Mouse (Mus musculus) MEL (cell line): Measurements from ENCODE around the gene Hmx2. TPM values are rescaled to one million over a fixed set of nuclear protein-coding genes. Genes with fewer than 3 reads are reported as not detected.

ENCODE experiments used
- DNase-seq: peaks from one replicate; pipeline ENCODE4 v3.0.0; 2011; ENCODE audit warnings: low read depth, low spot score
- H3K27ac ChIP-seq: 2 replicates; pipeline ENCODE4 v1.5.1; 2012; ENCODE audit warnings: low read depth, mild to moderate bottlenecking, control low read depth, low read length, moderate library complexity; ENCODE audit not compliant: control insufficient read depth
- H3K27me3 ChIP-seq, 2 experiments: fragments of 150-350 bp in 1 of 2; sonication (generic) in 1 of 2; 2 replicates each; pipeline ENCODE4 v1.6.1; 2012; ENCODE audit warnings: low read length in 2 of 2, mild to moderate bottlenecking in 2 of 2, improper control_type of control experiment in 1 of 2, moderate library complexity in 1 of 2; ENCODE audit not compliant: insufficient read depth in 2 of 2, control insufficient read depth in 1 of 2
- H3K36me3 ChIP-seq, 2 experiments: 2 replicates each; pipeline ENCODE4 v1.6.1; 2012 to 2014; ENCODE audit warnings: low read length in 2 of 2, improper control_type of control experiment in 1 of 2, inconsistent platforms in 1 of 2, mild to moderate bottlenecking in 1 of 2; ENCODE audit not compliant: insufficient read depth in 2 of 2, control insufficient read depth in 1 of 2
- H3K4me1 ChIP-seq, 2 experiments: fragments of 150-350 bp in 1 of 2; sonication (generic) in 1 of 2; 2 replicates each; pipeline ENCODE4 v1.6.1; 2012; ENCODE audit warnings: low read length in 2 of 2, improper control_type of control experiment in 1 of 2, mild to moderate bottlenecking in 1 of 2; ENCODE audit not compliant: insufficient read depth in 2 of 2, control insufficient read depth in 1 of 2
- H3K4me3 ChIP-seq, 2 experiments: fragments of 150-350 bp in 1 of 2; sonication (generic) in 1 of 2; 2 replicates each; pipeline ENCODE4 v1.5.1; 2012; ENCODE audit warnings: low read depth in 2 of 2, low read length in 2 of 2, mild to moderate bottlenecking in 2 of 2, moderate library complexity in 2 of 2, control low read depth in 1 of 2, improper control_type of control experiment in 1 of 2; ENCODE audit not compliant: control insufficient read depth in 1 of 2, insufficient read depth in 1 of 2
- H3K79me2 ChIP-seq: 2 replicates; pipeline ENCODE4 v1.6.1; 2012; ENCODE audit warnings: mild to moderate bottlenecking, low read length, moderate library complexity; ENCODE audit not compliant: control insufficient read depth, poor library complexity, insufficient read depth
- H3K9ac ChIP-seq: 2 replicates; pipeline ENCODE4 v1.6.1; 2012; ENCODE audit warnings: low read depth, mild to moderate bottlenecking, control low read depth, low read length, moderate library complexity; ENCODE audit not compliant: control insufficient read depth, poor library complexity, severe bottlenecking
- H3K9me3 ChIP-seq: fragments of 150-350 bp; sonication (generic); replicated peaks from 2 replicates; pipeline ENCODE4 v1.6.1; 2012; ENCODE audit warnings: mild to moderate bottlenecking, low read length, improper control_type of control experiment, moderate library complexity; ENCODE audit not compliant: insufficient read depth
- BHLHE40 ChIP-seq: IDR thresholded peaks from 2 replicates; pipeline ENCODE4 v1.6.1; 2012; ENCODE audit warnings: low read depth, mild to moderate bottlenecking, inconsistent platforms, low read length, improper control_type of control experiment, borderline replicate concordance
- E2F4 ChIP-seq: IDR thresholded peaks from 2 replicates; pipeline ENCODE4 v1.6.1; 2011; ENCODE audit warnings: low read depth, low read length, improper control_type of control experiment, borderline replicate concordance
- ELF1 ChIP-seq: IDR thresholded peaks from 2 replicates; pipeline ENCODE4 v1.6.1; 2014; ENCODE audit warnings: low read depth, mild to moderate bottlenecking, inconsistent platforms, low read length, improper control_type of control experiment, moderate library complexity
- EP300 ChIP-seq, 2 experiments: IDR thresholded peaks; 2 replicates each; pipeline ENCODE4 v1.6.1; 2011; ENCODE audit warnings: improper control_type of control experiment in 2 of 2, low read length in 2 of 2, low read depth in 1 of 2, mild to moderate bottlenecking in 1 of 2
- ETS1 ChIP-seq: IDR thresholded peaks from 2 replicates; pipeline ENCODE4 v1.6.1; 2012; ENCODE audit warnings: low read depth, mild to moderate bottlenecking, inconsistent platforms, low read length, improper control_type of control experiment, moderate library complexity
- GABPA ChIP-seq: IDR thresholded peaks from 2 replicates; pipeline ENCODE4 v1.6.1; 2012; ENCODE audit warnings: low read depth, mild to moderate bottlenecking, inconsistent platforms, low read length, improper control_type of control experiment, moderate library complexity
- MAX ChIP-seq: IDR thresholded peaks from 2 replicates; pipeline ENCODE4 v1.6.1; 2011; ENCODE audit warnings: low read length, improper control_type of control experiment
- MAZ ChIP-seq: IDR thresholded peaks from 2 replicates; pipeline ENCODE4 v1.6.1; 2012; ENCODE audit warnings: low read depth, mild to moderate bottlenecking, inconsistent platforms, low read length, improper control_type of control experiment
- MEF2A ChIP-seq: IDR thresholded peaks from 2 replicates; pipeline ENCODE4 v1.6.1; 2014; ENCODE audit warnings: low read depth, mild to moderate bottlenecking, inconsistent platforms, low read length, improper control_type of control experiment; ENCODE audit not compliant: poor library complexity, insufficient replicate concordance, severe bottlenecking; ENCODE audit errors: extremely low read depth
- MYB ChIP-seq: IDR thresholded peaks from 2 replicates; pipeline ENCODE4 v1.6.1; 2011; ENCODE audit warnings: mild to moderate bottlenecking, low read depth, low read length, improper control_type of control experiment
- MYC ChIP-seq: IDR thresholded peaks from 2 replicates; pipeline ENCODE4 v1.6.1; 2011; ENCODE audit warnings: low read depth, mild to moderate bottlenecking, low read length, improper control_type of control experiment, moderate library complexity
- NELFE ChIP-seq: IDR thresholded peaks from 2 replicates; pipeline ENCODE4 v1.6.1; 2011; ENCODE audit warnings: low read depth, low read length, improper control_type of control experiment
- RAD21 ChIP-seq: IDR thresholded peaks from 2 replicates; pipeline ENCODE4 v1.6.1; 2011; ENCODE audit warnings: mild to moderate bottlenecking, low read depth, low read length, improper control_type of control experiment
- SMC3 ChIP-seq: IDR thresholded peaks from 2 replicates; pipeline ENCODE4 v1.6.1; 2011; ENCODE audit warnings: low read depth, low read length, improper control_type of control experiment
- TBP ChIP-seq: IDR thresholded peaks from 2 replicates; pipeline ENCODE4 v1.8.0; 2011; ENCODE audit warnings: low read depth, low read length, improper control_type of control experiment
- TCF12 ChIP-seq: IDR thresholded peaks from 2 replicates; pipeline ENCODE4 v1.6.1; 2014; ENCODE audit warnings: low read depth, mild to moderate bottlenecking, inconsistent platforms, low read length, improper control_type of control experiment, moderate library complexity
- UBTF ChIP-seq: IDR thresholded peaks from 2 replicates; pipeline ENCODE4 v1.6.1; 2012; ENCODE audit warnings: low read depth, mild to moderate bottlenecking, inconsistent platforms, low read length, improper control_type of control experiment, moderate library complexity, borderline replicate concordance; ENCODE audit not compliant: insufficient read depth
- USF2 ChIP-seq, 2 experiments: IDR thresholded peaks; 2 replicates each; pipeline ENCODE4 v1.6.1; 2011 to 2012; ENCODE audit warnings: improper control_type of control experiment in 2 of 2, low read length in 2 of 2, borderline replicate concordance in 1 of 2, inconsistent platforms in 1 of 2, low read depth in 1 of 2, mild to moderate bottlenecking in 1 of 2; ENCODE audit not compliant: insufficient read depth in 1 of 2
- ZKSCAN1 ChIP-seq: IDR thresholded peaks from 2 replicates; pipeline ENCODE4 v1.6.1; 2012; ENCODE audit warnings: low read depth, mild to moderate bottlenecking, inconsistent platforms, low read length, improper control_type of control experiment, moderate library complexity
- ZNF384 ChIP-seq: IDR thresholded peaks from 2 replicates; pipeline ENCODE4 v1.6.1; 2012; ENCODE audit warnings: low read depth, mild to moderate bottlenecking, inconsistent platforms, low read length, improper control_type of control experiment
- polyA plus RNA-seq, 2 experiments: library from polyadenylated mRNA; stranded (reverse) in 1 of 2; unstranded in 1 of 2; fragments of >175 nt in 1 of 2; fragments of >200 nt in 1 of 2; gene quantifications; 2 replicates each; pipeline versions ENCODE4 v1.2.1 to v1.2.4; 2012; ENCODE audit warnings: low replicate concordance in 2 of 2, low read depth in 1 of 2; ENCODE audit not compliant: insufficient read length in 2 of 2, insufficient read depth in 1 of 2, missing spikeins in 1 of 2
- total RNA-seq: library from RNA; depleted of rRNA; stranded (reverse); fragments of 300-350 nt; gene quantifications from 2 replicates; pipeline ENCODE4 v1.2.3, GENCODE M21; 2012

Hmx2 gene
- total and polyA plus RNA-seq, 3 experiments: 1.9 to 6.4 TPM; not detected in 1

- Histone ChIP-seq H3K36me3 (no peaks in the 10 kb centered on the region), H3K27me3 (no peaks in the 10 kb centered on the region)
- TF ChIP-seq MYC (no peak), RAD21 (no peak), MEF2A (no peak), MYB (no peak), ZNF384 (no peak), BHLHE40 (no peak), UBTF (no peak), NELFE (no peak), SMC3 (no peak), EP300 (IDR thresholded peaks at IDR 0.05; ENCODE audit: low read depth in 1 of 2, low read length in 2 of 2) (no peak), MAZ (no peak), ETS1 (no peak), E2F4 (no peak)
- TF ChIP-seq, all 39 proteins: peak for 0
- H3K4me1 ChIP-seq: no peaks in the 10 kb centered on the region
- H3K79me2 ChIP-seq: no peaks in the 10 kb centered on the region
- no peaks in the 10 kb centered on the region for H3K9me3 ChIP-seq
- no peak overlapping the region for H3K27ac ChIP-seq
- DNase-seq: no peak
- H3K4me3 ChIP-seq: no peak overlapping the region
- H3K9ac ChIP-seq: no peak overlapping the region
These were observed 7.1 kb upstream of the Hmx2 start for GRCm38 (mm10) chr7:131541184-131542114.

GRCm38 (mm10) chr7:131542115-131542871 lies 6.3 kb upstream of the Hmx2 start, which contains the start of gene Hmx3:
Gene Hmx3, plus strand, starts transcription at chr7:131542867.
- H3K9ac ChIP-seq: no peak within 1 kb of the TSS
- no peak within 1 kb of the TSS for H3K4me3 ChIP-seq
- H3K9me3 ChIP-seq: no peaks in the 10 kb centered on the region
- no peaks in the 10 kb centered on the region for H3K36me3 ChIP-seq
- no peaks in the 10 kb centered on the region for H3K27me3 ChIP-seq
- H3K27ac ChIP-seq: no peak within 1 kb of the TSS
- H3K4me1 ChIP-seq: no peaks in the 10 kb centered on the region
- H3K79me2 ChIP-seq: no peaks in the 10 kb centered on the region
- TF ChIP-seq USF2 (IDR thresholded peaks at IDR 0.05; ENCODE audit: borderline replicate concordance in 1 of 2, insufficient read depth in 1 of 2, low read depth in 1 of 2, low read length in 2 of 2) (no peak), ELF1 (no peak), GABPA (no peak), MYC (no peak), TCF12 (no peak), TBP (no peak), ZKSCAN1 (no peak), MAZ (no peak), MAX (no peak), BHLHE40 (no peak)
- no peak for DNase-seq
